Mouse (Mus musculus): ENCODE results near the gene Gjd2.

The Gjd2 gene

GRCm38 (mm10) chr2:113996930-113997329 is 16.5 kb downstream of the Gjd2 start:
- H3K36me3 ChIP-seq (ENCODE audit: insufficient read depth, low read length): no peaks in the 10 kb centered on the region
- H3K9me3 ChIP-seq (ENCODE audit: low read length): no peaks in the 10 kb centered on the region
- H3K27me3 ChIP-seq (ENCODE audit: insufficient read depth, low read length): no peaks in the 10 kb centered on the region
- no peaks in the 10 kb centered on the region for H3K4me1 ChIP-seq (replicated peaks; ENCODE audit: low read depth, low read length)
- no peak overlapping the region for H3K4me3 ChIP-seq (replicated peaks; ENCODE audit: low read length)
- TF ChIP-seq NANOG (IDR thresholded peaks at IDR 0.05; ENCODE audit: borderline replicate concordance, low read length): no peak
- no peak for TF ChIP-seq CTCF (conservative IDR thresholded peaks at IDR 0.05; ENCODE audit: low read length)
- no peak for TF ChIP-seq POU5F1 (IDR thresholded peaks at IDR 0.05; ENCODE audit: borderline replicate concordance, low read length)

GRCm38 (mm10) chr2:113984890-113985289 is 28.5 kb downstream of the Gjd2 start:
- Histone ChIP-seq H3K27me3 (ENCODE audit: insufficient read depth, low read length) (no peaks in the 10 kb centered on the region), H3K4me1 (replicated peaks; ENCODE audit: low read depth, low read length) (no peaks in the 10 kb centered on the region), H3K9me3 (ENCODE audit: low read length) (no peaks in the 10 kb centered on the region), H3K4me3 (replicated peaks; ENCODE audit: low read length) (no peak overlapping the region), H3K36me3 (ENCODE audit: insufficient read depth, low read length) (no peaks in the 10 kb centered on the region)
- TF ChIP-seq CTCF (conservative IDR thresholded peaks at IDR 0.05; ENCODE audit: low read length) (no peak), POU5F1 (IDR thresholded peaks at IDR 0.05; ENCODE audit: borderline replicate concordance, low read length) (no peak), NANOG (IDR thresholded peaks at IDR 0.05; ENCODE audit: borderline replicate concordance, low read length) (no peak)

- TF ChIP-seq CTCF (conservative IDR thresholded peaks at IDR 0.05; ENCODE audit: low read length) (no peak), POU5F1 (IDR thresholded peaks at IDR 0.05; ENCODE audit: borderline replicate concordance, low read length) (no peak), NANOG (IDR thresholded peaks at IDR 0.05; ENCODE audit: borderline replicate concordance, low read length) (no peak)
- Histone ChIP-seq H3K4me1 (replicated peaks; ENCODE audit: low read depth, low read length) (no peaks in the 10 kb centered on the region), H3K27me3 (ENCODE audit: insufficient read depth, low read length) (no peaks in the 10 kb centered on the region), H3K4me3 (replicated peaks; ENCODE audit: low read length) (no peak overlapping the region), H3K36me3 (ENCODE audit: insufficient read depth, low read length) (no peaks in the 10 kb centered on the region), H3K9me3 (ENCODE audit: low read length) (no peaks in the 10 kb centered on the region)
Measured at GRCm38 (mm10) chr2:113980664-113981063, 32.8 kb downstream of the Gjd2 start.

GRCm38 (mm10) chr2:113978151-113978771 is 35.2 kb downstream of the Gjd2 start:
- TF ChIP-seq CTCF (conservative IDR thresholded peaks at IDR 0.05; ENCODE audit: low read length) (no peak), NANOG (IDR thresholded peaks at IDR 0.05; ENCODE audit: borderline replicate concordance, low read length) (no peak), POU5F1 (IDR thresholded peaks at IDR 0.05; ENCODE audit: borderline replicate concordance, low read length) (no peak)
- no peaks in the 10 kb centered on the region for H3K4me1 ChIP-seq (replicated peaks; ENCODE audit: low read depth, low read length)
- H3K27me3 ChIP-seq (ENCODE audit: insufficient read depth, low read length): no peaks in the 10 kb centered on the region
- H3K36me3 ChIP-seq (ENCODE audit: insufficient read depth, low read length): no peaks in the 10 kb centered on the region
- no peaks in the 10 kb centered on the region for H3K9me3 ChIP-seq (ENCODE audit: low read length)
- no peak overlapping the region for H3K4me3 ChIP-seq (replicated peaks; ENCODE audit: low read length)

GRCm38 (mm10) chr2:113973950-113974349 is 39.5 kb downstream of the Gjd2 start:
- Histone ChIP-seq H3K9me3 (ENCODE audit: low read length) (no peaks in the 10 kb centered on the region), H3K4me3 (replicated peaks; ENCODE audit: low read length) (no peak overlapping the region), H3K27me3 (ENCODE audit: insufficient read depth, low read length) (no peaks in the 10 kb centered on the region), H3K4me1 (replicated peaks; ENCODE audit: low read depth, low read length) (no peaks in the 10 kb centered on the region), H3K36me3 (ENCODE audit: insufficient read depth, low read length) (no peaks in the 10 kb centered on the region)
- TF ChIP-seq CTCF (conservative IDR thresholded peaks at IDR 0.05; ENCODE audit: low read length): no peak
- no peak for TF ChIP-seq NANOG (IDR thresholded peaks at IDR 0.05; ENCODE audit: borderline replicate concordance, low read length)
- no peak for TF ChIP-seq POU5F1 (IDR thresholded peaks at IDR 0.05; ENCODE audit: borderline replicate concordance, low read length)

- Histone ChIP-seq H3K27me3 (ENCODE audit: insufficient read depth, low read length) (no peaks in the 10 kb centered on the region), H3K9me3 (ENCODE audit: low read length) (no peaks in the 10 kb centered on the region), H3K4me3 (replicated peaks; ENCODE audit: low read length) (no peak overlapping the region), H3K4me1 (replicated peaks; ENCODE audit: low read depth, low read length) (no peaks in the 10 kb centered on the region), H3K36me3 (ENCODE audit: insufficient read depth, low read length) (no peaks in the 10 kb centered on the region)
- no peak for TF ChIP-seq NANOG (IDR thresholded peaks at IDR 0.05; ENCODE audit: borderline replicate concordance, low read length)
- TF ChIP-seq CTCF (conservative IDR thresholded peaks at IDR 0.05; ENCODE audit: low read length): peak; percentile 26
- no peak for TF ChIP-seq POU5F1 (IDR thresholded peaks at IDR 0.05; ENCODE audit: borderline replicate concordance, low read length)
Measured at GRCm38 (mm10) chr2:113966421-113966820, 47.0 kb downstream of the Gjd2 start.
